Mouse (Mus musculus) hindbrain, embryonic 11.5 days (tissue): ENCODE data around the gene Thbs2. TPM values are rescaled to one million over a fixed set of nuclear protein-coding genes. Genes with fewer than 3 reads are reported as not detected.

ENCODE experiments used
- ATAC-seq: fragments of 200-750 bp; cut with Nextera tagmentation; 2 replicates; pipeline ENCODE4 v1.8.0; 2017; ENCODE audit warnings: mild to moderate bottlenecking, moderate TSS enrichment, moderate library complexity; ENCODE audit not compliant: low FRiP score
- DNase-seq: peaks from one replicate; pipeline ENCODE4 v3.0.0-alpha.2; 2015; ENCODE audit warnings: low spot score
- H3K27ac ChIP-seq: fragments of 300-500 bp; sonication (generic); 2 replicates; pipeline ENCODE4 v1.5.1; 2014; ENCODE audit warnings: mild to moderate bottlenecking, low read depth, low read length
- H3K27me3 ChIP-seq: fragments of 300-500 bp; sonication (generic); 2 replicates; pipeline ENCODE4 v1.6.1; 2014; ENCODE audit warnings: mild to moderate bottlenecking, low read length, moderate library complexity, mixed read lengths; ENCODE audit not compliant: control insufficient read depth, insufficient read depth
- H3K36me3 ChIP-seq: fragments of 300-500 bp; sonication (generic); 2 replicates; pipeline ENCODE4 v1.6.1; 2014; ENCODE audit warnings: mild to moderate bottlenecking, low read length, moderate library complexity, mixed read lengths; ENCODE audit not compliant: control insufficient read depth, insufficient read depth
- H3K4me1 ChIP-seq: fragments of 300-500 bp; sonication (generic); replicated peaks from 2 replicates; pipeline ENCODE4 v1.6.1; 2014; ENCODE audit warnings: low read length, mixed read lengths; ENCODE audit not compliant: control insufficient read depth, insufficient read depth
- H3K4me2 ChIP-seq: fragments of 300-500 bp; sonication (generic); replicated peaks from 2 replicates; pipeline ENCODE4 v1.6.1; 2014; ENCODE audit warnings: mild to moderate bottlenecking, low read depth, low read length
- H3K4me3 ChIP-seq: fragments of 300-500 bp; sonication (generic); 2 replicates; pipeline ENCODE4 v1.5.1; 2014; ENCODE audit warnings: low read depth, low read length
- H3K9ac ChIP-seq: fragments of 300-500 bp; sonication (generic); 2 replicates; pipeline ENCODE4 v1.6.1; 2014; ENCODE audit warnings: low read depth, low read length
- H3K9me3 ChIP-seq: fragments of 300-500 bp; sonication (generic); 2 replicates; pipeline ENCODE4 v1.6.1; 2016; ENCODE audit warnings: low read length; ENCODE audit not compliant: control insufficient read depth
- WGBS: fragments of 180-500 bp; shearing (Covaris S2); extraction: QIAGEN DNeasy Blood & Tissue Kit; methylation state at CpG from one replicate; pipeline ENCODE4 v1.1.7; 2014; 5-methylcytosine and 5-hydroxymethylcytosine counted together
- polyA plus RNA-seq: library from polyadenylated mRNA; unstranded; fragments of >200 nt; fragmentation: Nextera tagmentation; extraction: Ambion mirVana; gene quantifications from 2 replicates; pipeline ENCODE4 v1.2.1, GENCODE M21; 2014

The Thbs2 gene
- polyA plus RNA-seq, 1 experiment from 2014 or later = 8.0 TPM

DNA sequence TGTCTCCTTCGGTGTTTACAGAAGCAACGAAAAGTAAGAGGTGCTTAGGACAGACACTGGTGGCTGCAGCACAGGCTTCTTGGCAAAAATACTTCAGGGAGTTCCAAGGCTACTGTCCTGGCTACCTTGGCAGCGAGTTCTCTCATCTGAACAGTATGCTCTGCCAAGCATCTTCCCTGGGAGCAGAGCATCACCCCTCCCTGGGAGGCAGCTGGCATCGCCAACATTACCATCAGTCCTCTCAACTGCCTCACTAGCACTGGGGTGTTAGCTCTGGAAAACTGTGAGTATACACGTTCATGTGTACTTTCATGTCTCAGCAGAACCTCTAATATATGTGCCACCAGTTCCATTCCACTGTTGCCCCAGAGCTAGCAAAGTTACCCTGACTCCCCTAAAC, 30.7 kb downstream of the Thbs2 start:
- Histone ChIP-seq H3K27me3 (no peaks in the 10 kb centered on the region), H3K4me1 (no peaks in the 10 kb centered on the region), H3K36me3 (no peaks in the 10 kb centered on the region), H3K4me2 (no peak overlapping the region), H3K4me3 (no peak overlapping the region), H3K27ac (no peak overlapping the region), H3K9ac (no peak overlapping the region), H3K9me3 (no peaks in the 10 kb centered on the region)
- 87% methylated on average over 5 of the region's 5 CpGs for WGBS
- no peak for ATAC-seq
- no peak for DNase-seq

DNA sequence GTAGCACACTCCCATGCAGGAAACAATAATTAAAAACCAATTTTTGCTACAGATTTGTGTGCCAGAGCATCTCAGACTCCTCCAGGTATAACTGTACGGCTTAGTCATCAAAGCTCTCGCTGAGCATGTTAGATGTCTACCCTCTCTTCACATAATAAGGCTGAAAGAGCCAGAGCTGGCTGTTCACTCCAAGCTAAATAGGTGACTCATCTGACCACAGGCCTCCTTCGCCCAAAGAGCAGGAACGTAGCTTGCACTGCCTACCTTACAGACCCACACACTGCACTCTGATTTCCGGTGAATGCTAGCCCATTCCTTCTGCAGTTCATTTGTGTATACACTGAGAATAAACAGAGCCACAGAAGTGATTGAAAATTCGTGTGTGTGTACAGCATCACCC, 31.6 kb downstream of the Thbs2 start:
- Histone ChIP-seq H3K27me3 (no peaks in the 10 kb centered on the region), H3K27ac (no peak overlapping the region), H3K9ac (no peak overlapping the region), H3K9me3 (no peaks in the 10 kb centered on the region), H3K4me1 (no peaks in the 10 kb centered on the region), H3K36me3 (no peaks in the 10 kb centered on the region), H3K4me3 (no peak overlapping the region), H3K4me2 (no peak overlapping the region)
- no peak for DNase-seq
- ATAC-seq = no peak
- WGBS = 89% methylated on average over 6 of the region's 6 CpGs

DNA sequence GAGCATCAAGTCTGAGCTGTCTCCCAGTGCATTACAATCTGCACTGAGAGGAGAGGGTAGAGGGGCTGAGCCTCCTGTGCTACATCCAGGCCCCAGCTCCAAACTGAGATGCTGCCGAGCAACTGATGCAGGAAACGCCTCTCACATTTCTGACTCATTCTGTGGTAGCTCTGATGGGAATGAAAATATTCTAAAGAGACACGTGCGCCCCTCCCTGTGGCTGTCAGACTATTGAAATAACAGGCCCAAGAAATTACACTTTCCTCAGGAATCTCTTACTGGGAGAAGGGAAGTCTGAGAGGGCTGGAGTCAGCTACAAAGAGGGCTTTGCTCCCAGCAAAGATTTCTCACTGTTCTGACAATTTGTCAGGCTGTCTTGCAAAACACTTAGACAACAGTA, 34.3 kb downstream of the Thbs2 start:
- no peak overlapping the region for H3K4me3 ChIP-seq
- H3K9ac ChIP-seq = no peak overlapping the region
- H3K4me1 ChIP-seq = no peaks in the 10 kb centered on the region
- H3K27me3 ChIP-seq = no peaks in the 10 kb centered on the region
- ATAC-seq = no peak
- no peak overlapping the region for H3K27ac ChIP-seq
- no peaks in the 10 kb centered on the region for H3K9me3 ChIP-seq
- 76% methylated on average over 4 of the region's 4 CpGs for WGBS
- DNase-seq = no peak
- H3K4me2 ChIP-seq = no peak overlapping the region
- no peaks in the 10 kb centered on the region for H3K36me3 ChIP-seq

DNA sequence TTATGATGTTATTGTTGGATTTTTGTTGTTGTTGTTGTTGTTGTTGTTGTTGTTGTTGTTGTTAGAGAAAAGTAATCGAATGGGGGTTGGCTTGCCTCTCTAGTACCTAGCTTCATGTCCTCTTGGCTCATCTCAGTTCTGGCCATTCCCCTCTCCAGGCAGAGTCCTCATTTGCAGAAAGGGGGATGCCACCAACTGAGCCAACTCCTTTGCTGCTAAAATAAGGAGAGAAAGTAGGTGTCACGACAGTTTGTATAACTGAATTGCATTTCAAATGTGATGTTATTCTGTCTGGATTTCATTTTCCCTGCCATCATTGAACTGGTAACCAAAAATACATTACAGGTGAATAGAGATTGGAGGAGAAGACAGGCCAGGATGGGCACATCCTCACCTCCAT, 35.9 kb downstream of the Thbs2 start:
- Histone ChIP-seq H3K4me1 (no peaks in the 10 kb centered on the region), H3K27ac (no peak overlapping the region), H3K9me3 (no peaks in the 10 kb centered on the region), H3K27me3 (no peaks in the 10 kb centered on the region), H3K9ac (no peak overlapping the region), H3K36me3 (no peaks in the 10 kb centered on the region), H3K4me3 (no peak overlapping the region), H3K4me2 (no peak overlapping the region)
- ATAC-seq (no peak), DNase-seq (no peak)
- 90% methylated on average over 2 of the region's 2 CpGs for WGBS

DNA sequence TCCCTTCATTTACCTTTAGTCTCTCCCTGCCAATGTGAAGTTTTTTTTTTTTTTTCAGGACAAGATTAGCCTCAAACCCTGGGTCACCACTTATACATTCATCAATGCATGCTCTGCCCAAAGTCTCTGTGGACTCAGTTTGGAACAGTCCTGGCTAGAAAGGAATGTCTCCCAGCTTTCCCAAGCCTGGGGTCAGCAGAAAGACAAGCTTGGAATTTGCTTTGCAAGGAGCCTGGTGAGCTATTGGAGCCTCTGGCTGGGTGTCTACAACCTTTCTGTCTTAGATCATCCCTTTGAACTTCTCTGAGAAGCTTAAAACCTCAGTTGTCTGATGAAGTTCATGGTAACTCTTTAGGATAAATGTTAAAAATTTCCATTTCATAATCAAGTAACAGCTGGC, 36.9 kb downstream of the Thbs2 start:
- ATAC-seq (no peak), DNase-seq (no peak)
- Histone ChIP-seq H3K27ac (no peak overlapping the region), H3K9ac (no peak overlapping the region), H3K9me3 (no peaks in the 10 kb centered on the region), H3K27me3 (no peaks in the 10 kb centered on the region), H3K4me3 (no peak overlapping the region), H3K36me3 (no peaks in the 10 kb centered on the region), H3K4me1 (no peaks in the 10 kb centered on the region), H3K4me2 (no peak overlapping the region)

DNA sequence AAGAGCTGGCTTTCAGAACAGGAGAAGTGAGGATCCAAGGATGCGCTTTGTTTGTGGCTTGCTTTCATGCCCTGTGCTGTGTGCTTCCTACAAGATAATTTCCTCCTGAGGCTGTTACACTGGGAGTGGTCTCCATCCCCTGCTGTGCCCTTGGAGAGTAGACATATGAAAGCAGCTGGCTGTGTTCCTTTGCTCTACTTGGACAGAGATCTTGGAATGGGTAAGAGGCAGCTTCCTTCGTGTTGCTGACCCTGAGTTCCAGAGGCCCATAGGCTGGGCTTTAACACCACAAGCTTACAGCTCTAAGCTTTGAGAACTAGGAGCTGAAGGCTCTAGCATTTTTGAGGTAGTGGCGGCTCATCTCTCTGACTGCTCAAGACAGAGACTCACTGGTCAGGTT, 39.1 kb downstream of the Thbs2 start:
- H3K9ac ChIP-seq = no peak overlapping the region
- no peaks in the 10 kb centered on the region for H3K4me1 ChIP-seq
- H3K27ac ChIP-seq = no peak overlapping the region
- H3K36me3 ChIP-seq = no peaks in the 10 kb centered on the region
- DNase-seq (no peak), ATAC-seq (no peak)
- H3K9me3 ChIP-seq = no peaks in the 10 kb centered on the region
- 79% methylated on average over 3 of the region's 3 CpGs for WGBS
- H3K4me3 ChIP-seq = no peak overlapping the region
- H3K27me3 ChIP-seq = no peaks in the 10 kb centered on the region
- H3K4me2 ChIP-seq = no peak overlapping the region

DNA sequence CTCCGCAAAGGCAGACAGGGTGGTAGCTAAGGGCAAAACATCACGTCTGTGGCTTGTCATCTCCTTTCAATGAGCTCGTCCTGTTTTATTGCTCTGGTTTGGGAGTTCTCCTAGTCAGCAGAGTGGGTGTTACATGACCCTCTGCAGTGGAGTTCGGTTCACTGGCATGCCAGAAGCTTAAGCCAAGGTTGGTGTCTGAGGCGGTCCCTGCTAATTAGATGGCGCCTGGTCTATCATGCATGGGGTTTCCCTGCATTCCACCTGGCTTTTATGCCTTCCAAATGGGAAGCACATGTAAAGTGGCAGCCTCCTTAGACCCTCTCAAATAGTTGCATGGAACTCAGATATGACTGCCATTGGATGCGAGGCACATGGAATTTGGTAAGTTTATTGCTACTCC, 42.0 kb downstream of the Thbs2 start:
- H3K27me3 ChIP-seq = no peaks in the 10 kb centered on the region
- ATAC-seq = no peak
- H3K4me2 ChIP-seq = no peak overlapping the region
- no peak overlapping the region for H3K27ac ChIP-seq
- H3K9me3 ChIP-seq = no peaks in the 10 kb centered on the region
- no peak overlapping the region for H3K9ac ChIP-seq
- DNase-seq = no peak
- H3K36me3 ChIP-seq = no peaks in the 10 kb centered on the region
- WGBS = 86% methylated on average over 7 of the region's 7 CpGs
- no peaks in the 10 kb centered on the region for H3K4me1 ChIP-seq
- no peak overlapping the region for H3K4me3 ChIP-seq

DNA sequence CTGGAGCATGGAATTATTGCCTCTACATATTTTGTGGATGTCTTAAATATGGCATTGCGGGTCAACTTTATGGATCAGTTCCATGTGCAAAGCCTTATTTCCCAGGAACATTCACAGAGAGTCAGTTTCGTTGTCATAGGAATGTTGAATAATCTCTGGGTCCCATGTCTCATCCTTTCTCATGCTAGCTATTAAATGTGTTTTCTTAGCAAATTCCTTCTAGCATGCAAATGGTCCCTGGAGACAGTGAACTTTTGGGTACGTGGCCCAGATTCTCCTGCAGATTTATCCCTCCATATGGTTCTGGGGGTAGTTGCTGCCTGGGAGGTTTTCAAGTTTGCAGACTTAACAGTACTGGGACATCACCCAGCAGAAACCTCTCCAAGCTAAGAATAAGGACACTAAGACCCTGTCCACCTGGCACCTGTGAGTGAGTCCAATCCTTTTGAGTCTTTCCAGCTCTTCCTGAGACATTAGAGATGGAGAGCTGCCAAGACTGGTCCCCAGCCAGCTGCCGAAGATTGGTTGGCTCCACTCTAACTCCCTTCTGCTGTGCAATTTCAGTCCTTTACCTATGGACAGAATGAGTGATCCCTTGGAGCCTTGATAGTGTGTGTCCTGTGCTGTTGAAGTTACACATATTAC, 45.9 kb downstream of the Thbs2 start:
- Histone ChIP-seq H3K9ac (no peak overlapping the region), H3K4me1 (no peaks in the 10 kb centered on the region), H3K27me3 (no peaks in the 10 kb centered on the region), H3K9me3 (no peaks in the 10 kb centered on the region), H3K27ac (no peak overlapping the region), H3K4me2 (no peak overlapping the region), H3K36me3 (no peaks in the 10 kb centered on the region), H3K4me3 (no peak overlapping the region)
- WGBS = 83% methylated on average over 4 of the region's 4 CpGs
- ATAC-seq (no peak), DNase-seq (no peak)

DNA sequence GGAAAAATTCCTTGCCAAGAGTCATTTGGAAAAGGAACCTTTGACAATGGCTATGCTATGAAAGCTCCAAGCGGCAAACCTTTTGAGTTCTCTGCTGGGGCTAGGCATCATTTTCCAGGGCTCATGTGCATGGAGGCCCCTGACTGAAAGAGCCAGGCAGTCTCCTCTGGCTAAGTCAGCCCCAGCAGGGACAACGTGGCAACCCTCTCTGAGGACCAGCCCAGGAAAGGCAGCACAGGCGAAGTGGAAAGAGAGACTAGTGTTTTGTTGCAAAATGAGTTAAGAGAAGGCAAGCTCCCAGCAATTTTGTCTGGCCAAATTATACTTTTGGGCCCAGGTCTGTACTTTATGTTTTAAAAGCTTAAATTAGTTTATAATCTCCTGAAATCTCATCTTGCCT, 50.0 kb downstream of the Thbs2 start:
- H3K36me3 ChIP-seq = no peaks in the 10 kb centered on the region
- H3K4me1 ChIP-seq = no peaks in the 10 kb centered on the region
- no peak overlapping the region for H3K4me3 ChIP-seq
- H3K27ac ChIP-seq = no peak overlapping the region
- no peak overlapping the region for H3K9ac ChIP-seq
- 69% methylated on average over 3 of the region's 3 CpGs for WGBS
- H3K9me3 ChIP-seq = no peaks in the 10 kb centered on the region
- no peak overlapping the region for H3K4me2 ChIP-seq
- H3K27me3 ChIP-seq = no peaks in the 10 kb centered on the region
- DNase-seq (no peak), ATAC-seq (no peak)
